In genomic region chr17:48850910-48851309, GRCm38 (mm10) we compare ENCODE assay signal across 15 mouse cellular contexts.
"Had no signal": no experiment of that assay in that cellular context is flagged by ENCODE, and none has a peak within 500 bp of the region (broad histone marks: within the 10 kb centered on the region; RNA-seq: fewer than 3 reads in every experiment).

No protein-coding gene starts in this region.

- H3K9me3 ChIP-seq: neural tube, embryonic 15.5 days; stomach, embryonic 15.5 days had no signal

- H3K27ac ChIP-seq: neural tube, embryonic 15.5 days; stomach, embryonic 15.5 days; stomach, postnatal 0 days had no signal

- DNase-seq: retina, postnatal 1 day; right cerebral cortex, adult 18-20 months; right cerebral cortex, postnatal 14 days; right cerebral cortex, postnatal 25 days; right cerebral cortex, postnatal 4 days; spleen, adult 18-20 months; thymus, adult 18-20 months; thymus, adult 2 months; thymus, postnatal 14 days; thymus, postnatal 25 days; thymus, postnatal 36 days; thymus, postnatal 4 days had no signal

- H3K4me2 ChIP-seq: neural tube, embryonic 15.5 days; stomach, embryonic 15.5 days had no signal

- H3K4me1 ChIP-seq: neural tube, embryonic 15.5 days; stomach, embryonic 15.5 days had no signal

- H3K27me3 ChIP-seq: neural tube, embryonic 15.5 days; stomach, embryonic 15.5 days had no signal

- H3K9ac ChIP-seq: neural tube, embryonic 15.5 days; stomach, embryonic 15.5 days had no signal

- H3K4me3 ChIP-seq: neural tube, embryonic 15.5 days; stomach, embryonic 15.5 days had no signal

- H3K36me3 ChIP-seq: neural tube, embryonic 15.5 days; stomach, embryonic 15.5 days had no signal
